Mouse (Mus musculus) layer of hippocampus, adult 9-10 months (tissue): ENCODE results near the gene Apbb2.

ENCODE experiments used
- DNase-seq: peaks from one replicate; pipeline ENCODE4 v3.0.0; 2022; ENCODE audit warnings: low spot score

Apbb2 gene

GRCm38 (mm10) chr5:66473599-66473998 is 145.0 kb downstream of the Apbb2 start:
- DNase-seq, result no peak

GRCm38 (mm10) chr5:66470837-66471236 is 147.7 kb downstream of the Apbb2 start:
- DNase-seq, result no peak

- no peak for DNase-seq
Observed at GRCm38 (mm10) chr5:66469685-66470084, 148.9 kb downstream of the Apbb2 start.

GRCm38 (mm10) chr5:66468331-66469001 is 150.1 kb downstream of the Apbb2 start:
- no peak for DNase-seq

- DNase-seq, result no peak
Observed at GRCm38 (mm10) chr5:66462665-66463064, 155.9 kb downstream of the Apbb2 start.

GRCm38 (mm10) chr5:66458851-66459250 is 159.7 kb downstream of the Apbb2 start:
- no peak for DNase-seq

GRCm38 (mm10) chr5:66455271-66455670 is 163.3 kb downstream of the Apbb2 start:
- DNase-seq, result no peak

GRCm38 (mm10) chr5:66454826-66455225 is 163.8 kb downstream of the Apbb2 start:
- no peak for DNase-seq

GRCm38 (mm10) chr5:66453106-66453505 is 165.5 kb downstream of the Apbb2 start:
- DNase-seq, result no peak

- DNase-seq, result no peak
Observed at GRCm38 (mm10) chr5:66451561-66451960, 167.0 kb downstream of the Apbb2 start.

- no peak for DNase-seq
Observed at GRCm38 (mm10) chr5:66445497-66445896, 173.1 kb downstream of the Apbb2 start.

GRCm38 (mm10) chr5:66442260-66442659 is 176.3 kb downstream of the Apbb2 start:
- DNase-seq, result no peak

GRCm38 (mm10) chr5:66436791-66437246 is 181.8 kb downstream of the Apbb2 start:
- DNase-seq, result no peak

- no peak for DNase-seq
Observed at GRCm38 (mm10) chr5:66435158-66435557, 183.4 kb downstream of the Apbb2 start.

- no peak for DNase-seq
Observed at GRCm38 (mm10) chr5:66429076-66429475, 189.5 kb downstream of the Apbb2 start.

- no peak for DNase-seq
Observed at GRCm38 (mm10) chr5:66428071-66428470, 190.5 kb downstream of the Apbb2 start.

GRCm38 (mm10) chr5:66423909-66424308 is 194.7 kb downstream of the Apbb2 start:
- DNase-seq, result peak; percentile 50

- no peak for DNase-seq
Observed at GRCm38 (mm10) chr5:66423466-66423865, 195.1 kb downstream of the Apbb2 start.

GRCm38 (mm10) chr5:66421954-66422353 is 196.6 kb downstream of the Apbb2 start:
- DNase-seq, result no peak

- DNase-seq, result no peak
Observed at GRCm38 (mm10) chr5:66421230-66421629, 197.4 kb downstream of the Apbb2 start.

GRCm38 (mm10) chr5:66420011-66420410 is 198.6 kb downstream of the Apbb2 start:
- DNase-seq, result no peak

- no peak for DNase-seq
Observed at GRCm38 (mm10) chr5:66417289-66417688, 201.3 kb downstream of the Apbb2 start.

- DNase-seq, result no peak
Observed at GRCm38 (mm10) chr5:66415700-66416543, 202.7 kb downstream of the Apbb2 start.
